Mouse (Mus musculus) neutrophil, adult 5-6 weeks (primary cell): ENCODE data around the gene Psmf1. TPM values are rescaled to one million over a fixed set of nuclear protein-coding genes. Genes with fewer than 3 reads are reported as not detected.

Experiments used
- ATAC-seq: fragments of 151-379, 151-347 bp; 2 replicates; pipeline ENCODE4 v1.8.0; 2017; ENCODE audit warnings: mild to moderate bottlenecking, moderate TSS enrichment; ENCODE audit not compliant: insufficient number of reproducible peaks, poor library complexity, low FRiP score, severe bottlenecking; ENCODE audit errors: extremely low read depth
- total RNA-seq: library from RNA; stranded (forward); fragments of 200-1000 nt; gene quantifications from 2 replicates; pipeline ENCODE4 v1.2.3, GENCODE M21; 2017

Psmf1 gene
- total RNA-seq: 11.4 and 13.3 TPM in 2 replicates

- no peak for ATAC-seq
Measured at GRCm38 (mm10) chr2:151743845-151744244, at the start of gene Psmf1. TSS of gene Psmf1 (minus strand) at chr2:151744186.

DNA sequence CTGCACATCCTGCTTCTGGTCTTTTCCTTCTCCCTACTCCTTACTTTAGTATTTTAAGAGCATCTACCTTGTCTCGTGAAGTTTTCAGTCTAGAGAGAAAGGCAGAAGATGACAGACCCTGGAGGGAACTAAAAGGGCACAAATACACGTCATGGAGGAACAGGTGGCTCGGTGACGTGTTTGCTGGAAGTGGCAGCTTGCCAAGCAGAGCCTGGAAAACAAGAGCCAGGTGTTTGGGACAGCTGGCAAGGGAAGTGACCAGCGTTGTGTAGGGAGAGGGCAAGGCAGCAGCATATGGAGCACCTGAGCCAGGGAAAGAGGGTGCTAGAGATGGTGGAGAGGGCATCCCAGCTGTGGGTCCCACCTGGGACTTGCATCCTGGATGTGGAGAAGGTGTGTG is 47.2 kb upstream of the Psmf1 start:
- ATAC-seq: no peak

DNA sequence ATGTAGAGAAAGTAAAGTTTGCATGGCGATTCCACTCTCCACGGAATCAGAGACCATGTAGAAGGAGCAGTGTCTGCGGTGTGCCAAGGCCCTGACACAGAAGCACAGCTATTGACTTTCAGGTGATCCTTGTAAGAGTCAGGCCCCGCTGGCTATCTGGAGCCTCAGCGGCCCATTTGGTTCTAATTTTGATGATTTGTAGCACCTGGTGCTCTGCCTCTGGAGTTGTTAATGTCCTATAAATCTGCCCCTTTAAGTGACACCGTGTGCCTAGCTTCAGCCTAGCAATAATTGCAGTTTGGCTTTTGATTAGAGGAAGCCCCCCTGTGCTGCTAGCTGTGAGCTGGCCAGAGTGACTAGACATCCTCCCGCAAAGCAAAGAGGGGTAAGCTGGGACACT is 46.2 kb upstream of the Psmf1 start:
- ATAC-seq: no peak

- ATAC-seq: no peak
Measured at GRCm38 (mm10) chr2:151788221-151788977, 44.4 kb upstream of the Psmf1 start.

DNA sequence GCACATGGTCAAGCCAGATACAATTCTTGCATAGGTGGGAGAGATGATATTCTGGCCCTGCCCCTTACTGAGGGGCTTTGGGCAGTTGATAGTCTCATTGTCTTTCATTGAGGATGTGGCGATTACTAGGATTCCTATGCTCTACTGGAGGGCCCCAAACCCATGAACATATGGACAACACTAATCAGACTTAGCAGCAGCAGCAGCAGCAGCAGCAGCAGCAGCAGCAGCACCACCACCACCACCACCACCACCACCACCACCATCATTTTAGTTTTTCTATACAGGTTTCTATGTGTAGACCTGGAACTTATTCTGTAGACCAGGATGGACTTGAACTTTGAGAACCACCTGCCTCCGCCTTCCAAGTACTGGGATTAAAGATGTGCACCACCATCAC is 39.5 kb upstream of the Psmf1 start:
- no peak for ATAC-seq

DNA sequence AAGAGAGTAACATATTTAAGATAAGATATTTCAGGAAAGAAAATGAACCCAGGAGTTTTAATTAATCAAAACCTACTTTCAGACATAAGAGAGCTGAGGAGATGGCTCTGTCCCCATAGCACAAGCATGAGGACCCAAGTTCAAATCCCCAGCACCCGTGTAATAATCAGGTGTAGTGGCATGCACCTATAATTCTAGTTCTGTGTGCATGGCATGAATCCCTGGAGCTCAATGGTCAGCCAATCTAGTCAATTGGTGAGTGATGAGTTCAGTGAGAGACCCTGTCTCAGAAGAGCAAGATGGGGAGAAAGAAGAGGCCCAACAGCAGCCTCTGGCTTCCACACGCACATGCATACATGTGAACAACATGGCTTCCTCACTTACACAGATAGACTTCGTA is 33.4 kb upstream of the Psmf1 start:
- ATAC-seq: no peak

- no peak for ATAC-seq
Measured at GRCm38 (mm10) chr2:151773476-151773875, 29.5 kb upstream of the Psmf1 start.

GRCm38 (mm10) chr2:151772169-151772568 is 28.2 kb upstream of the Psmf1 start:
- ATAC-seq: no peak

DNA sequence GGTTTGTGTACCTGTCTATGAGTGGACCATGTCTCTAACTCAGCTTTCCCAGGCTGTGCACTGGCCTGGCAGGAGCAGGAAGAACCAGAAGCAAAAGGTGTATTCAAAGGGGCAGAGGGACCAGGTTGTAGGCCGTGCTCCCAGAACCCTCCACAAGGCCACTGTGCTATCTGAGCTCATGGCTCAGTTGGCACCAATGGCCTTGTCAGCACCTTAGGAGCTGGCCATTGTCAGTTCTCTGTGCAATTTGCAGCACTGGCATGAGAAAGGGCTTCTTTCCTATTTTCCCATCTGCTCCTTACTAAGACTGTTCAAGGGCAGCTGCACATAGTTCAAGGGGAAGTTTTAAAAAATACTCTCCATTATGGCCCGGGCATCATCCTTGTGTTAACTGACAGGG is 20.6 kb upstream of the Psmf1 start:
- no peak for ATAC-seq

- no peak for ATAC-seq
Measured at GRCm38 (mm10) chr2:151758806-151759353, 14.9 kb upstream of the Psmf1 start.

DNA sequence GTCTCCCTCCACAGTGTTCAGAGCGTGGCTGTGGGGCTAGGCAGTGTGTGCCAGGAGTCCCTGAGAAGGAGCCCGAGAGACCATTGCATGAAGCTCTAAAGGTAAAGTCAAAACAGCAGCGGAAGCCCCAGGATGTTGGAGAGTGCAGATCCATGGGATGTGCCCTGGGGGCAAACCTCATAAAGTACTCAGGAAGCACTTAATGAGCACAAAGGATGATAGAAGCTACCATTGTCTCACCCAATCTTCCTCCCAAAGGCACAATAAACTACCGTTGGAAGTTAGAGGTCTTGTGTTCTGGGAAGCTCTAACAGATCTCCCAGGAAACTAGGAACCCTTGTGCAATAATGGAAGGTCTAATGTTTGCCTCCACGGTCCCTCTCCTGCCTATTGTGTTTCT is 13.5 kb upstream of the Psmf1 start:
- ATAC-seq: no peak

- no peak for ATAC-seq
Measured at GRCm38 (mm10) chr2:151756277-151757061, 12.5 kb upstream of the Psmf1 start.

DNA sequence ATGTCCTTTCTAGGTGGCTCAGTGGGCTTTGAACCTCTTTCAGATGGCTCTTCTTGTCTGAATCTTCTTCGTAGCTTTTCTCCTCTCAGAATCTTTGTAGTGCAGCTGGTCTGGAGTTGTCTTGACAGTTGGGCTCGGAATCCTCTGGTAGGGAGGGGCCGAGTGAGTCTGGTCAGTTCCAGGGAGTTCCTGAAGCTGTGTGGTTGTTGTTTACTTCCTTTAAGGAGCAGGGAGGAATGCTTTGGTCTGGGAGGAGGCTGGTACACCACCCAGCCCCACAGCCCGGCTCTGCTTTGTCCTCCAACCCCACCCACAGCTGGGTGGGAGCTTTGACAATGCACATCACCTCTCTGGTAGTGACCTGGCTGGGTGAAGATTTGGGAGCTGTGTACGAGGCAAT is 7.3 kb upstream of the Psmf1 start:
- ATAC-seq: no peak

DNA sequence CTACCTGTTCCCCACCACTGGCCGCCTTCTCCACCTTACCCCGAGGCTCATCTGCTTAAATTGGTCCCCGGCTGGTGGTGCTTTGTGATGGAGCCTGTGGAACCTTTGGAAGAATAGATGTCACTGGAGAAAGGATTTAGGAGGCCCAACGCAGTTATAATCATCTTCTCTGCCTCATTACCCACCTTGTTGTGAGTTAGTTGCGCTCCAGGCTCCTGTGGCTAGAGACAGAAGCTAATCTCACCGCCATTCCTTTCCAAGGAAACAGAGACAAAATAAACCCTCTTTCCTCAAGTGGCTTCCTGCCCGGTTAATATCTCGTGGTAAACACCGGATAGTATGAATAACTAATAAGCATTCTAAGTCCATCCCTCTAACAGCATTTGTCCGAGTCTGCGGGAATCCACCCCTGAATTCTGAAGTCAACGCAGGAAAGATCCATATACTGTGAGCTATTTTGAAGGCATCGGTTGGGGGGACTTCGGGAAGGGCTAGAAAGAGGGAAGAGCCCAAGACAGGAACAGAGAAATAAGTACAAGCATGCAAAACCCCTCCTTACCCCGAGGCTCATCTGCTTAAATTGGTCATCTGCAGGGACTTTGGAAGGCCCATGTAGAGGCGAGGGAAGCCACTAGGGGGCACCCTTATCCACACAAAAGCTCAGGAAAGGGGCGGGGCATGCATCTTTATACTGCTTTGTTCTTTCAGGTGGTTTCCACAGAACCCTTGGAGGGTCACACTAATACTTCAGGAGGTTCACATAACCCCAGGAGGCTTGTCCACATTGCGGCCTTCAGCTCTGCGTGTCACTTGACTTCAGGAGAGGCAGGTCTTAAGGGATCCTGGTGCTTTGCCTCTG is 4.1 kb upstream of the Psmf1 start:
- peak; percentile 56 for ATAC-seq

- no peak for ATAC-seq
Measured at GRCm38 (mm10) chr2:151742850-151743679, 921 bp downstream of the Psmf1 start.

- ATAC-seq: no peak
Measured at GRCm38 (mm10) chr2:151742084-151742483, 1.9 kb downstream of the Psmf1 start.

DNA sequence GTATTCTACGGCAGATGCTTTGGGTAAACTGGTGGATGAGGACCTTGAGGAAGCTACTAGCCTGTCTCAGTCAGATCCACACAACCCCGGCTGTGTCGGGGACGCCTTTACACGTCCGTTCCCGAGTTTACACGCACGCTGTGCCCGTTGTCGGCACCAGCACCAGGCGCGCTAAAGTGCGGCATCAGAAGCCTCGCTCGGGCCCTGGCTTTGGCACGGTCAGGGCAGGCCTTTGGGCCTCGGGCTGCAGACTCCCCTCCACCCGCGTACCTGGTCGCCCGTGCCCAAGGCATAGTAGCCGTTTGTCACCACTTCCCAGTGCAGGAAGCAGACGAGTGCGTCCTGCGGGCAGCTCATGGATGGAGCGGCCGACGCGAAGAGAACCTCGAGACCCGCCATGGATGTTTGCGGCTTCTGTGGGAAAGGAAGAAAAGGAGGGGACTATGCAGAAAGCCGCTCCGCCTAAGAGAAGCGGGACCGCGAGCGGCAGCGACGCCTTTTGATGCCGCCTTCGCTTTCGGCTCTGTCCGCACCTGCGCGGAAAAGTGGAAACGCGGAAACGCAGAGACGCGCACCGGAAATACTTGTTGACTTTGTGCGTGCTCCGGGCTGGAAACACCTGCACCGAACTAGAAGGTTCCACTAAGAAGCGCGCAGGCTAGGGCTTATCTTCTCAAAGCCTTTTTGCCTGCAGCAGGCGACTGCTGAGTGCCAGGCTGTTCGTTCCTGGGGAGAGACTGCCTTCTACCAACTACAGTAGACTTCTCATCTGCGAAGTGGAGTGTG is 3.1 kb downstream of the Psmf1 start:
- ATAC-seq: peak; percentile 94

DNA sequence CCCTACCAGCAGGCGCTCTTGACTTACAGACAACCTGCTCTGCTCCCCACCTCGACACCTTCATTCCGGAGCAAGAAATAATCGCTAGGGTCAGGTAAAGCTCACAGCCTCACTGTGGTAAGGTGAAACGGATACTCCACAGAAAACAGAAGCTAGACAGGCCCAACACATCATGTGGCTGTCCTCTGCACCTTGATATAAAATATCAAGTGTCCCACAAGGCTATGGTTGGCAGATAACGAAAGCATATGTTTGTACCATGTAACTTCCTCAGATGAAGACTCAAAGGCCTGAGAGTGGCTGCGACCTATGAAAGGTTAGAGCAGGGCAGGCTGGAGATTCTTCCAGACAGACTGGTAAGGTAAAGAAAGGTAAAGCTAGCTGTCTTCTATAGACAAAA is 4.5 kb downstream of the Psmf1 start:
- ATAC-seq: no peak
